Mouse (Mus musculus): ENCODE results near the gene Ccm2l. TPM values are rescaled to one million over a fixed set of nuclear protein-coding genes. Genes with fewer than 3 reads are reported as not detected.

The Ccm2l gene
- total RNA-seq, 1 experiment, result 1.9 TPM

- in situ Hi-C loops (cut with MboI; ENCODE audit: low sequenced_read_pairs in 2 of 2, unreplicated experiment in 2 of 2), result no loop called here
- H3K4me3 ChIP-seq (ENCODE audit: insufficient read depth in 1 of 2, low read depth in 1 of 2, low read length in 2 of 2, poor library complexity in 1 of 2, severe bottlenecking in 1 of 2), result peak overlapping the region; percentile 1 to 55; a peak in 2 of 4 replicates
- TF ChIP-seq CHD2 (IDR thresholded peaks at IDR 0.05; ENCODE audit: low read depth, low read length), result no peak
- no peak for TF ChIP-seq HCFC1 (IDR thresholded peaks at IDR 0.05; ENCODE audit: borderline replicate concordance, insufficient read depth, low read length)
- H3K27ac ChIP-seq (ENCODE audit: insufficient read depth, low read depth, low read length, poor library complexity, severe bottlenecking), result no peak overlapping the region
- H3K9me3 ChIP-seq (ENCODE audit: control insufficient read depth, insufficient read depth, low read depth, low read length), result no peaks in the 10 kb centered on the region
- no peak overlapping the region for H3K9ac ChIP-seq (ENCODE audit: insufficient read depth, low read depth, low read length, poor library complexity, severe bottlenecking)
- peaks cover 0 to 14% of the 10 kb centered on the region in 2 experiments; a peak in 2 of 4 replicates for H3K4me1 ChIP-seq (ENCODE audit: control insufficient read depth in 2 of 2, insufficient read depth in 2 of 2, low read length in 2 of 2, poor library complexity in 1 of 2)
- DNase-seq (ENCODE audit: low read depth, low spot score), result peak; percentile 62
- no peaks in the 10 kb centered on the region; the same call in 1 of the 2 replicates for H3K36me3 ChIP-seq (ENCODE audit: control insufficient read depth, insufficient read depth, low read length, poor library complexity, severe bottlenecking)
These were observed 5.2 kb downstream of the Ccm2l start for GRCm38 (mm10) chr2:153070762-153071490.

GRCm38 (mm10) chr2:153071491-153072184 is 5.9 kb downstream of the Ccm2l start:
- no peak overlapping the region for H3K27ac ChIP-seq (ENCODE audit: insufficient read depth, low read depth, low read length, poor library complexity, severe bottlenecking)
- TF ChIP-seq ZNF384 (IDR thresholded peaks at IDR 0.05; ENCODE audit: low read depth, low read length) (no peak), HCFC1 (IDR thresholded peaks at IDR 0.05; ENCODE audit: borderline replicate concordance, insufficient read depth, low read length) (no peak), CHD2 (IDR thresholded peaks at IDR 0.05; ENCODE audit: low read depth, low read length) (no peak), MAFK (IDR thresholded peaks at IDR 0.05; ENCODE audit: insufficient read depth, low read depth, low read length) (no peak), ZC3H11A (IDR thresholded peaks at IDR 0.05; ENCODE audit: borderline replicate concordance, low read depth, low read length) (no peak)
- H3K4me1 ChIP-seq (ENCODE audit: control insufficient read depth in 2 of 2, insufficient read depth in 2 of 2, low read length in 2 of 2, poor library complexity in 1 of 2), result peaks cover 0 to 11% of the 10 kb centered on the region in 2 experiments; a peak in 2 of 4 replicates
- DNase-seq (ENCODE audit: low read depth, low spot score), result no peak
- H3K4me3 ChIP-seq (ENCODE audit: insufficient read depth in 1 of 2, low read depth in 1 of 2, low read length in 2 of 2, poor library complexity in 1 of 2, severe bottlenecking in 1 of 2), result peak overlapping the region; percentile 55 to 66
- H3K9me3 ChIP-seq (ENCODE audit: control insufficient read depth, insufficient read depth, low read depth, low read length), result no peaks in the 10 kb centered on the region
- H3K9ac ChIP-seq (ENCODE audit: insufficient read depth, low read depth, low read length, poor library complexity, severe bottlenecking), result peak overlapping the region; percentile 52
- in situ Hi-C loops (cut with MboI; ENCODE audit: low sequenced_read_pairs in 2 of 2, unreplicated experiment in 2 of 2), result no loop called here
- no peaks in the 10 kb centered on the region; the same call in 1 of the 2 replicates for H3K36me3 ChIP-seq (ENCODE audit: control insufficient read depth, insufficient read depth, low read length, poor library complexity, severe bottlenecking)

GRCm38 (mm10) chr2:153074651-153075050 is 8.9 kb downstream of the Ccm2l start:
- H3K9me3 ChIP-seq (ENCODE audit: control insufficient read depth, insufficient read depth, low read depth, low read length), result no peaks in the 10 kb centered on the region
- in situ Hi-C loops (cut with MboI; ENCODE audit: low sequenced_read_pairs in 2 of 2, unreplicated experiment in 2 of 2), result no loop called here

GRCm38 (mm10) chr2:153075961-153076360 is 10.2 kb downstream of the Ccm2l start:
- in situ Hi-C loops (cut with MboI; ENCODE audit: low sequenced_read_pairs in 2 of 2, unreplicated experiment in 2 of 2), result no loop called here
- TF ChIP-seq CHD2 (IDR thresholded peaks at IDR 0.05; ENCODE audit: low read depth, low read length), result no peak
- TF ChIP-seq ZC3H11A (IDR thresholded peaks at IDR 0.05; ENCODE audit: borderline replicate concordance, low read depth, low read length), result no peak
- TF ChIP-seq MAFK (IDR thresholded peaks at IDR 0.05; ENCODE audit: insufficient read depth, low read depth, low read length), result no peak
- TF ChIP-seq ZNF384 (IDR thresholded peaks at IDR 0.05; ENCODE audit: low read depth, low read length), result no peak
- no peak for TF ChIP-seq HCFC1 (IDR thresholded peaks at IDR 0.05; ENCODE audit: borderline replicate concordance, insufficient read depth, low read length)
- H3K4me1 ChIP-seq (ENCODE audit: control insufficient read depth in 2 of 2, insufficient read depth in 2 of 2, low read length in 2 of 2, poor library complexity in 1 of 2), result peaks cover 0 to 5% of the 10 kb centered on the region in 2 experiments; a peak in 1 of 4 replicates
- H3K27ac ChIP-seq (ENCODE audit: insufficient read depth, low read depth, low read length, poor library complexity, severe bottlenecking), result no peak overlapping the region
- no peak overlapping the region for H3K9ac ChIP-seq (ENCODE audit: insufficient read depth, low read depth, low read length, poor library complexity, severe bottlenecking)
- H3K4me3 ChIP-seq (ENCODE audit: insufficient read depth in 1 of 2, low read depth in 1 of 2, low read length in 2 of 2, poor library complexity in 1 of 2, severe bottlenecking in 1 of 2), result no peak overlapping the region
- no peak for DNase-seq (ENCODE audit: low read depth, low spot score)
- no peaks in the 10 kb centered on the region for H3K36me3 ChIP-seq (ENCODE audit: control insufficient read depth, insufficient read depth, low read length, poor library complexity, severe bottlenecking)
- H3K9me3 ChIP-seq (ENCODE audit: control insufficient read depth, insufficient read depth, low read depth, low read length), result no peaks in the 10 kb centered on the region

More at GRCm38 (mm10) chr2:153074651-153075050, 8.9 kb downstream of the Ccm2l start:
- no peaks in the 10 kb centered on the region for H3K36me3 ChIP-seq (ENCODE audit: control insufficient read depth, insufficient read depth, low read length, poor library complexity, severe bottlenecking)
- no peak overlapping the region for H3K27ac ChIP-seq (ENCODE audit: insufficient read depth, low read depth, low read length, poor library complexity, severe bottlenecking)
- H3K4me3 ChIP-seq (ENCODE audit: insufficient read depth in 1 of 2, low read depth in 1 of 2, low read length in 2 of 2, poor library complexity in 1 of 2, severe bottlenecking in 1 of 2), result no peak overlapping the region
- peaks cover 0 to 2% of the 10 kb centered on the region in 2 experiments; a peak in 1 of 4 replicates for H3K4me1 ChIP-seq (ENCODE audit: control insufficient read depth in 2 of 2, insufficient read depth in 2 of 2, low read length in 2 of 2, poor library complexity in 1 of 2)
- DNase-seq (ENCODE audit: low read depth, low spot score), result no peak
- no peak for TF ChIP-seq ZC3H11A (IDR thresholded peaks at IDR 0.05; ENCODE audit: borderline replicate concordance, low read depth, low read length)
- no peak for TF ChIP-seq HCFC1 (IDR thresholded peaks at IDR 0.05; ENCODE audit: borderline replicate concordance, insufficient read depth, low read length)
- no peak for TF ChIP-seq ZNF384 (IDR thresholded peaks at IDR 0.05; ENCODE audit: low read depth, low read length)
- TF ChIP-seq CHD2 (IDR thresholded peaks at IDR 0.05; ENCODE audit: low read depth, low read length), result no peak
- no peak for TF ChIP-seq MAFK (IDR thresholded peaks at IDR 0.05; ENCODE audit: insufficient read depth, low read depth, low read length)
- no peak overlapping the region for H3K9ac ChIP-seq (ENCODE audit: insufficient read depth, low read depth, low read length, poor library complexity, severe bottlenecking)

All from ES-E14 (cell line).